Mouse (Mus musculus): Measurements from ENCODE around the gene Hormad1. TPM values are rescaled to one million over a fixed set of nuclear protein-coding genes. Genes with fewer than 3 reads are reported as not detected.

The Hormad1 gene
- total RNA-seq (2023), result 0.38 TPM in 1 of 4 replicates, not detected in the others

DNA sequence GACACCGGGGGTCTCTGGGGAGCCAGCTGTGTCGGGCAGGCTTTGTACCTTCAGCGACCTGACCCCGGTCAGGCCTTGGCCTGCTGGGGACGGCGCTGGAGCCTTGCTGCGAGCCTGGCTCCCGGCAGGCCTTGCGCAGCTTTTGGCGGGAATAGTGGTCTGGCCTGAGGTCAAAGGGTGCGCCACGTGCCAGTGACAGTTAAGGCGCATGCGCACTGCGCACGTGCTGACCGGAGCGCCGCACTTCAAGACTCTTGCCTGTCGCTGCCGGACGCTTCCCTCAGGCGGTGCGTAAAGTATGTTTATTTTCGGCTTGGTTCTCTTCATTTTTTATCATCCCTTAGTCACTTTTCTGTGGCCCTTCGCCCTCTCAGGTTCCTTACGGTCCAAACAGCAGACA lies at the start of gene Hormad1:
Gene Hormad1, plus strand, starts transcription at position 241 of the 400 bp plus-strand sequence.

DNA sequence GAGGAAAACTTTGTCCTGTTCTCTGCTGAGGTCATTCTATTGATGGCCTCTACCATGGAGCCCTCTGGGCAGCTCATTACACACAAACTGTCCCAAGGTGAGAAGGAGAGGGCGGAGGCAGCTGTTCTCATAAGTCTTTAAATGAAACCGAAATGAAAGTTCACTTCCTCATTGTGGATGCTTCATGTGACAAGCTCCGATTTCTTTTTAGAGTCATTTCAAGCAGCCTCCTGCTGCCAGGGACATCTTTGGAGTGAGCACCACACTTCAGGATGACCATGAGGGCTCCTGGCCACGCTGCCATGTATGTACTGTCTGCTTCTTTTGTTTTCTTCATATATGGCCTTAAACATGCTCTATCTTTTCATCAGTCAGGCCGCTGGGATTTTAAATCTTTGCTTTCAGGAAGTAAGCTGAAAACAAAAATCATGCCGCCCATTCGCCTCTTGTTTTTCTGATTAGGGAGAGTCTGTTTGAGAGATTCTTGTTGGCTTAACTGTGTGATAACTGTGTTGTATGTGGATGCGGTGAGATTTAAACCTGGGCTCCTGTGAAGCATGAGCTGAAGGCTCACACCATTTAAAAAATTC lies 32.8 kb upstream of the Hormad1 start, which contains the start of gene Ctss:
Gene Ctss, plus strand, starts transcription at position 165 of the 590 bp plus-strand sequence.

DNA sequence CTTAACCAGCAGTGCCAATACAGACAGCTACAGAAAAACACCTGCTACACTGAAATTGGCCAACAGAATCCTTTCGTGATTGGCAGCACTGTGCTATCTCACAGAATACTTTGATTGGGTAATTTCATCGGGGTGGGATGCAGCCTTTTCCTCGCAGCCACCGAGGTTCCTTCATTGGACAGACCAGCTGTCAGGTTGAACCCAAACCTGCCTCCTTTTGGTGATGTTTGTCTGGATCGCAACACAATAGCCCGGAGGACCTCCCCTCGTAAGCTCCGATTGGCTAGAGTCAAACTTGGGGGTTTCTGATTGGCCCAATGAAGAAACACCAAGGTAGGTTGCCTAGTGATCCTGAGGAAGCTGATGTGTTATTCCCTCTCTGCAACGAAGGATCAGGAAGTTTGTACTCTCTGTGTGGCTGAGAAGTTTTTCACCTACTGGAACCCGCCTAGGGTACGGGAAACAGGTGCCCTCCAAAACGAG lies 29.2 kb downstream of the Hormad1 start, which contains the start of gene Golph3l:
Gene Golph3l, plus strand, starts transcription at position 331 of the 483 bp plus-strand sequence.

DNA sequence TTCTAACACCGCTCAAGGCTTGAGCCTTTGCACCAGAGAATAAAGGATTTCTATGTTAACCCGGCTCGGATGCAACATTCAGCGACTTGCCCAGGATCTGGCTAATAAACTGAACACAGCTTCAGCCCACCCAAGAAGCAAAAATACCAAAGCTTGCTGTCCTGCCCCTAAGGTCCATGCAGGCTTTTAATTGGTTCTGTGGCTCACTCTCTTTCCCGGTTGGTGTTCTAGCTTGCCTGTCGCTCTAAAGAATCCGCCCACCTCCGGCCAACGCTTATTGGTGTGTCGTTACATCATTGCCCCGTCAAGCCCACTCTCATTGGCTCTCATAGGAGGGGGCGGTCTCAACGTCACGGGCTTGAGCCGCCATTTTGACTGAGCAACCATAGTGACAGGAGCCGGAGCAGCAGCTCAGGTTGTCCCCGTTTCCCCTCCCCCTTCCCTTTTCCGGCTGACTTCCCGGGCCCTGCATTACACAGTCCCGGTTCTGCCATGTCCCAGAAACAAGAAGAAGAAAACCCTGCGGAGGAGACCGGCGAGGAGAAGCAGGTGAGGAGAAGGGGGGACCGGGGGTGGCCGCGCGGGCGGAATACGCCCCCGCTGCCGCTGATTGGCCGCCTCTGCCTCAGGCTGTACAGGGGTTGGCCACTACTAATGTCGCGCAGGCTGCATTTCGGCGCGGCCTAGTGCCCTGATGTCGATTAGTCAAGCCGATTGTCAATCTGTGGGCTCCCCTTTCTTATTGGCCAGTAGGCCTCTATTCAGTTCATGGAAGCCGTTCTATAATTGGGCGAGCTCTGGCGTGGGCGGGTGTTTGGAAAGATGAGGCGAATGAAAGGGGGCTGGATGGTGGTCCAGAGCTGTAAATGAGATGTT lies 65.4 kb downstream of the Hormad1 start, which contains the start of gene Ensa:
Gene Ensa, plus strand, starts transcription at position 366 of the 876 bp plus-strand sequence.

Other genes starting within 250 kb of the Hormad1 start
- 127 to 147 TPM (median 132 TPM) in 4 replicates for gene Cers2, start 244.9 kb upstream of the Hormad1 start, total RNA-seq (2023)
- 31.0 to 36.5 TPM (median 35.8 TPM) in 4 replicates for gene Setdb1, start 202.5 kb upstream of the Hormad1 start, total RNA-seq (2023)
- not detected in 4 replicates for gene 4930558C23Rik, start 156.8 kb upstream of the Hormad1 start, total RNA-seq (2023)
- 84.3 to 103 TPM (median 88.9 TPM) in 4 replicates for gene Arnt, start 125.3 kb upstream of the Hormad1 start, total RNA-seq (2023)
- 1.3 to 2.5 TPM (median 1.4 TPM) in 4 replicates for gene Ctsk, start 60.4 kb upstream of the Hormad1 start, total RNA-seq (2023)
- 409 to 475 TPM (median 445 TPM) in 4 replicates for gene Ctss, start 32.9 kb upstream of the Hormad1 start, total RNA-seq (2023)
- gene Golph3l, start 29.3 kb downstream of the Hormad1 start, total RNA-seq (2023), result 21.4 to 27.8 TPM (median 25.2 TPM) in 4 replicates
- gene Ensa, start 65.3 kb downstream of the Hormad1 start, total RNA-seq (2023), result 128 to 134 TPM (median 132 TPM) in 4 replicates
- 366 to 452 TPM (median 394 TPM) in 4 replicates for gene Mcl1, start 99.1 kb downstream of the Hormad1 start, total RNA-seq (2023)
- 12.4 to 19.6 TPM (median 13.0 TPM) in 4 replicates for gene Adamtsl4, start 128.2 kb downstream of the Hormad1 start, total RNA-seq (2023)
- gene Ecm1, start 179.9 kb downstream of the Hormad1 start, total RNA-seq (2023), result 5.4 to 8.5 TPM (median 7.0 TPM) in 4 replicates
- 72.4 to 79.5 TPM (median 74.5 TPM) in 4 replicates for gene Tars2, start 200.5 kb downstream of the Hormad1 start, total RNA-seq (2023)

Measured in B cell, adult 62 days (primary cell).